Mouse (Mus musculus) urinary bladder, postnatal 4 days (tissue): ENCODE results near the gene Exog.

Source experiments
- DNase-seq, 2 experiments: peaks; one replicate each; pipeline ENCODE4 v3.0.0; 2021 to 2022; ENCODE audit warnings: low spot score in 2 of 2

Exog gene

GRCm38 (mm10) chr9:119444738-119445429, at the start of gene Exog:
Gene Exog, plus strand, starts transcription at chr9:119444943.
- DNase-seq, result peak; percentile 97 to 99

GRCm38 (mm10) chr9:119401351-119401750, 43.4 kb upstream of the Exog start:
- no peak for DNase-seq

- peak; percentile 93 to 96 for DNase-seq
Observed at GRCm38 (mm10) chr9:119401801-119402214, 42.9 kb upstream of the Exog start, which contains the start of gene Acvr2b. Gene Acvr2b, plus strand, starts transcription at chr9:119402118.

GRCm38 (mm10) chr9:119402253-119403235, 42.2 kb upstream of the Exog start:
- DNase-seq, result peak in 1 of 2 experiments; percentile 53

GRCm38 (mm10) chr9:119403236-119403641, 41.5 kb upstream of the Exog start:
- DNase-seq, result peak in 1 of 2 experiments; percentile 38

- DNase-seq, result no peak
Observed at GRCm38 (mm10) chr9:119404090-119404489, 40.7 kb upstream of the Exog start.

- no peak for DNase-seq
Observed at GRCm38 (mm10) chr9:119407884-119408283, 36.9 kb upstream of the Exog start.

- DNase-seq, result no peak
Observed at GRCm38 (mm10) chr9:119408898-119409664, 35.7 kb upstream of the Exog start.

GRCm38 (mm10) chr9:119409864-119410263, 34.9 kb upstream of the Exog start:
- DNase-seq, result no peak

GRCm38 (mm10) chr9:119418025-119418424, 26.7 kb upstream of the Exog start:
- DNase-seq, result no peak

GRCm38 (mm10) chr9:119419852-119420438, 24.8 kb upstream of the Exog start:
- DNase-seq, result no peak

GRCm38 (mm10) chr9:119425217-119425975, 19.3 kb upstream of the Exog start:
- peak in 1 of 2 experiments; percentile 51 for DNase-seq

GRCm38 (mm10) chr9:119425976-119426415, 18.7 kb upstream of the Exog start:
- no peak for DNase-seq

- no peak for DNase-seq
Observed at GRCm38 (mm10) chr9:119426483-119426882, 18.3 kb upstream of the Exog start.

- DNase-seq, result peak; percentile 71 to 82
Observed at GRCm38 (mm10) chr9:119430311-119430710, 14.4 kb upstream of the Exog start.

GRCm38 (mm10) chr9:119435855-119436254, 8.9 kb upstream of the Exog start:
- no peak for DNase-seq

- no peak for DNase-seq
Observed at GRCm38 (mm10) chr9:119438065-119438464, 6.7 kb upstream of the Exog start.

- DNase-seq, result no peak
Observed at GRCm38 (mm10) chr9:119438498-119439000, 6.2 kb upstream of the Exog start.

GRCm38 (mm10) chr9:119445737-119446136, 994 bp downstream of the Exog start:
- no peak for DNase-seq

GRCm38 (mm10) chr9:119455967-119456366, 11.2 kb downstream of the Exog start:
- no peak for DNase-seq
